Mouse (Mus musculus): ENCODE measurements at regions not wholly inside any gene's neighbourhood (a gene's known extent, or its start where the extent isn't known, plus 50 kb on each side); places are given as distances from the start of the nearest gene placed in this dataset.

DNA sequence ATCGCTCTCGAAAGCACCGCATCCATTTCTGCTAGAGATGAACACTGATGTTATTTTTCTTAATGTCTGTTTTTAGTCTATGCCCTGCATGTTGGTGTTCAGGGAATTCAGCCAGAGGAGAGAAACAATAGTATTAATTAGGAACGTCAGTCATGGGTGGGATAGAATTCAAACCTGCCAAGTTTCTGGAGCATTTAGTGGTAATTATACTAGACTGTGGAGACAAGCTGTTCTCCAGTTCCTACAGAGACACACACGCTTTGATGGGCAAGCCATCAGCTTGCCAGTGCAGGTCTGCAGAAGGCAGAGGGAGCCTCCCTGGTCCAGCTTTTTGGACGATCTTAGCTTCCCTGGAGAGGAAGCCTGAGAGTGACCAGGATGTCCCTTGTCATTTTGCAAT, 289.8 kb upstream of the Rbfox1 start:
- TF ChIP-seq CTCF (IDR thresholded peaks at IDR 0.05; ENCODE audit: insufficient read depth, low read length) (no peak), POLR2A (IDR thresholded peaks at IDR 0.05; ENCODE audit: borderline replicate concordance, extremely low read depth, low read depth, low read length) (no peak)
